Mouse (Mus musculus): Measurements from ENCODE around the gene Hc.
A peak's percentile ranks its signal among the peaks of the same experiment; 100 is the strongest.

Gene Hc

GRCm38 (mm10) chr2:35057243-35057642, 4.0 kb downstream of the Hc start:
- DNase-seq (ENCODE audit: low read depth), result peak; percentile 42

- peak; percentile 73 for DNase-seq (ENCODE audit: low read depth)
Measured at GRCm38 (mm10) chr2:35048851-35049250, 12.4 kb downstream of the Hc start.

- peak; percentile 71 for DNase-seq (ENCODE audit: low read depth)
Measured at GRCm38 (mm10) chr2:35044956-35045355, 16.3 kb downstream of the Hc start.

- DNase-seq (ENCODE audit: low read depth), result peak; percentile 21
Measured at GRCm38 (mm10) chr2:35038580-35039375, 22.5 kb downstream of the Hc start.

DNA sequence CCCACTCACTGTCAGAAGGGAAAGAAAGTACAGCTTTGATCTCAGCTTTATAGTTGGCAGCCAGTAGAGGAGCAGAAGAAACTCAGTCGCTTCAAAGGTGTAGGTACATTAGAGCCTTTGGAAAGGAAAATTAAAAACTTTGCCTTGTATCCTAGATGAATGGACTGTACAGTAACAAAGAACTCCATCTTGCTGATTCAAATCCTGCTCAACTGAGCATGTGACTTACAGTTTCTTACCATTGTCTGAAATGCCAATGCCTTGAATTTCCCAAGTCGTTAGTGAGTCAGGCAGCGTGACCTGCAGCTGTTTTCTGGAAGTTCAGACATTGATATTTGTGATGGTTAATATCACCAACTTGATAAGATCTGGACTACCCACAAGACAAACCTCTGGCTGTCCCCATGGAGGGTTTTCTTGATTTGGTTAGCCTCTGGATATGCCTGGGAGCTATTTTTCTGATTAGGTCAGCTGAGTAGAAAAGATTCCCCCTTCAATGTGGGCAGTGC, 36.5 kb downstream of the Hc start:
- DNase-seq (ENCODE audit: low read depth), result no peak

DNA sequence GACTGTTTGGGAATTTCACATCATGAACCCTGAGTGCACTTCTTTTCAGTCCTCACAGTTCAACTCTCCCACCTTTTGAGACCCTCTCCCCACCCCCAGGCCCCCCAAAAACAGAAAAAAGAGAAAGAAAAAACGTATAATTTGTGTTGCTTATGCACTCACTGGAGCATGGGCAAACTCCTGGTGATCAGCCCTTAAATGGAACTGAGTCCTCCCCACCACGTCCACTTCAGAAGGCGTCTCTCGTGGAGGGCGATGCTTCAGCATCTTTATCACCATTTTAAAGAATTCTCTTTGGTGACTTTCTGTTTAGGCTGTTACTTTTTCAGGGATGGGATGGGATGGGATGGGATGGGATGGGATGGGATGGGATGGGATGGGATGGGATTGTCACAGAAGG, 39.4 kb downstream of the Hc start:
- no peak for DNase-seq (ENCODE audit: low read depth)

DNA sequence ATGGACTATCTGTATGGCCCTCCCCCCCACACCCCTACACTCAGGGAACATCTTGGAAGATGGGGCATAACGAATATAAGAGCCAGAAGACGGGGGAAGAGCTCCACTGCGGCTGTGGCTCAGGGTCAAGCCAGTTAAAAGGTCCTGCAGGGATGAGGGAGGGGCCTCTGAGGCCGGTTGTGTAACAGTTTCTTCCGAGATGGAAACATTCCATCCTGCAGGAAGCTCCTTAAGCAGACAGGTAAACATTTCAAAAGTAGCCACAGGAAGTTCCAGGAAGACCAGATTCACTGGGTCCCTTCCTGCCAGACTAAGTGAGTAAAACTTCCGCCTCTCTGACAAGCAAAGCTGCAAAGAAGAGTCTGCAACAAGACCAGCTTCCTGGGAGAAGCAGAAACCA, 45.4 kb downstream of the Hc start:
- DNase-seq (ENCODE audit: low read depth), result peak; percentile 21

DNA sequence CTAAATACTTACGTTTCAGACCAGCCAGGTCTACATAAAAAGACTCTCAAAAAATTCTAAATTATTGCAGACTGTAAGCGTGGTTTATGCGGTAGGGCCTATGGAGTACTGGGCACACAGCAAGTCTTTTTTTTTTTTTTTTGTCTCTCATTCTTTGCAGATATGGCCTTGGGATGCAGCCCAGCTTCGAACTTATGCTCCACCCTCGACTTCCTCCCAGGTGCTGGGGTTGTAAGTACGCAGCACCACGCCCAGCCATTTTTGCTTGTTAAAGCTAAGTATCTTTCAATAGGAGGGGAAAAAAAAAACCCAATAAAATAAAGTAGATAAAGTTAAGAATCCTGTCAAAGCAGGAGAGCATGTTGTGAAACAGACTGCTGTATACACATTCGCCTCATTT, 49.6 kb downstream of the Hc start:
- DNase-seq (ENCODE audit: low read depth), result no peak

DNA sequence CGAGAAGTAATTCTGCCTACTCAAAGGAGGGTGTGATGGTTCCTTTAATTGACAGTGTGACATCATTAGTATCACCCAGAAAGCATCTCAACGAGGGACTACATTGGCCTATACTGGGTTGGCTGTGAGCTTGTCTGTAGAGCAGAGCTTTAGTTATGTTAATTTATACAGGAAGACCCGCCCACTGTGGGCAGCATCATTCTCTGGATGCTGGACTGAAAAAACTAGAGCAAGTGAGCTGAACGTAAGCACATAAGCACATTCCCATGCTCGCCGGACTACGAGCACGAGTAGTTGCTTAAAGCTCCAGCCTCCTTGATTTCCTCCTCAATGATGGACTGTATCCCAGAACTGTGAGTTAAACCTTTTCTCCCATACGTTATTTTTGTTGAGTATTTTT, 62.3 kb downstream of the Hc start:
- DNase-seq (ENCODE audit: low read depth), result no peak

DNA sequence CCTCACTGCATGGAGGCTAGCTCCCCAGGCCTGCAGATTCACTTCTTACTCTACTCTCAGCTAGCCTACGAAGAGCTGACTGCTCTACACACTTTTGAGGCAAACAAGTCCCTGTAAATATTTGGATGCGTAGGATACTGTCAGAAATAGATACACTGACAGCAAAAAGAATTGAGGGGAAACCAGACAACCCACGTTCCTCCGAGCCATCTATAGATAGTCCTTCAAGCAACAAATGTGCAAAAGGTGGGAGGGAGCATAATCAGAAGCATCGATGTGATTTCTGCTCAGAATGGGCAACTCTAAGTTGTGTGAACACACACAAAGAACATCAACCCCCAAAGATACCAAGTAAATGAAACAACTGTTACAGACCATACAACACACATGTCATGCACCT, 64.7 kb downstream of the Hc start:
- no peak for DNase-seq (ENCODE audit: low read depth)

DNA sequence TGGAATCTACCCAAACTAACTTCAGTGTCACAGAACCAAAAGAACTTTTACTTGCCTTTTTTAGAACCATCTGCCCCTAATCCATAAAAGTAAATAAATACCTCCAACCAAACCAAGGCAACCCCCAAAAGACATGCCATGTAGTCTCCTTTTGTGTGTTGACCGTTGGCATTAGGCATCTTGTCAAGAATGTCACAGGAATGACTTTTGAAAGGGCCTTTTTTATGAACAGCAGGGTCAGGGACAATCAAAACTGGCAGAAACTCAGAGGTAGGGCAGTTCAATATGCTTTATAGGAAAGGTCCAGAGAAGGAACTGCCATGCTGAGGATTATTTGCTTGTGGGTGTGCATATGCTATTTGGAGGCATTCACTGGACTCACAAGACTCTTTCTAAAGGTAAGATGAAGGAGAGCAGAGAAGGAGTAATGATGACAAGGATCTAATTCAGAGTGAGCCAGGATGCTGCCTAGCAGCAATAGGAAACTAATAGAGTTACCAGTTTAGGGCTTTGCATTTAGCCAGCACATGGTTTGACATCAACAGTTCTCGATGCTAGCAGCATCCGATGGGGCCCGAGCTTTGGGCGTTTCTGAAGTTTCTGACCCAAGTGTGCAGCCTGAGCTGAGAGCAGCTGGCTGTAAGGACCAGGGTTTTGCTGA, 67.4 kb downstream of the Hc start:
- DNase-seq (ENCODE audit: low read depth), result no peak

GRCm38 (mm10) chr2:34992729-34993695, 68.2 kb downstream of the Hc start:
- DNase-seq (ENCODE audit: low read depth), result no peak

GRCm38 (mm10) chr2:34991966-34992365, 69.3 kb downstream of the Hc start:
- no peak for DNase-seq (ENCODE audit: low read depth)

GRCm38 (mm10) chr2:34989749-34990148, 71.5 kb downstream of the Hc start:
- DNase-seq (ENCODE audit: low read depth), result no peak

DNA sequence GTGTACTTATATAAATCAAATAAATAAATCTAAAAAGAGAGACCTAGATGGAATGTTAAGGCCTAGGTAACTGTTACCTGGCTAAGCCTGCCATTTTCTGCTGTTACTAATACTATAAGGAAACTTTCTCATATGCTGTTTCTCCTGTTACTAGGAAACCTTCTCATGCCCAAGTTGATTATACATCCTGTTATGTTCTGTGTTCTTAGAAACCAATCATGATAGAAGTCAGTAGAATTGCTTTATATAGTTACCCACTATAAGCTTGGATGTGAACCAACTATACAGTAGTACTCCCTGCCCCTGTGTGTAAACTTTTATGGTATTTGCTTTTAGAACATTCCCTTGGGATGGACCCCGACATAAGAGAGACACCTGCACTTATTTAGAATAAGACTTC, 73.6 kb downstream of the Hc start:
- no peak for DNase-seq (ENCODE audit: low read depth)

DNA sequence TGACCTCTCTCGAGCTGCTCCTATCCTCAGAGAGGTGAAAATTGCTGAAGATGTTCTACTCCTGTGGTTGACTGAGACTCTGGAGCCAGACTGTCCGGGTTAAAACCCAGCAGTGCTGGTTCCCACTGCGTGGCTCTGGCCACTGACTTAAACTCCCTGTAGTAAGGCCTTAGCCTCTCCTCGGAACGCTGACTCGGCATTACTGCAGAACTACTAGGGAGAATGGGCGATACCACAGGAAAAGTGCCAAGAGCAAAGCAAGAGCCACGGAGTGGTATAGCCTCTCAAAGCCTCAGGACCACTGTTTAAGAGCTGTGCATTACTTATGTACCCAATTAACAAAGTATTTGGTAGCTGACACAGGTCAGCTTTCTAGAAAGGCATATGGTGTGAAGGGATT, 76.4 kb downstream of the Hc start:
- no peak for DNase-seq (ENCODE audit: low read depth)

DNA sequence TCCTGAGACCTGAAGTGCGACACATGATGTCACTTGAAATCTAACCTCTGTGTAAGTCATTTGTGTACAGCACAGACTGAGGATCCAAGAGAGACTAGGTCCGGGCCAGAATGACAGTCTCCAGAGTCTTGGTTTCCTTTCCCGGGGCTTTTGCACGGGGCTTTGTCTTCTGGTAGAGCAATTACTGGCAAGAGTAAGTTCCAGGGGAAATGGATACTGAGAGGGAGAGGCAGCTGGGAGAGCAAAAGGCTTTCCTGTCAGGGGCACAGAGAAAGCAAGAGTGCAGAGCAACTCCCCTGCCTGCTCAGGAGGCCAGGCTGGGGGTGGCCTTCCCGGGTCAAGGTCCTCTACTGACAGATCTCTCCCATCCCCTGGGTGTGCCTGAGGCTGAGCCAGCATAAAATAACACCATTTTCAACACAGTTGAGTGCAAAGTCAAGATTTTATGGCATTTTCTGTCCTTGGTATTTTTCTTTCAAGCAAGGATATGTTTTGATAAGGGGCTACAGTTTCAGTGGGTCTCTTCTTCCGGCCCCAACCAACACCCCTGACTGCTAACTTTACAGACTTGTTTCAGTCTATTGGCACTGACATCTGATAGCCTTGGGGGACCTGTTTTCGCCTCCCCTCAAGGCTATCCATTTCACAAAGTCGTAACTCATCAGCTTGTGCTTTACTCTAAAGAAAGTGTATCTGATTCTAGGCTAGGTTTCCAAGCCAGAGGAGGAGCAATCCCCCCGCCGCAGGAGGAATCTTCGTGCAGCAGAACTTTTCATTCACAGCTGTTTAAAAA, 78.1 kb downstream of the Hc start:
- DNase-seq (ENCODE audit: low read depth), result no peak

GRCm38 (mm10) chr2:34982096-34982724, 79.0 kb downstream of the Hc start:
- peak; percentile 40 for DNase-seq (ENCODE audit: low read depth)

GRCm38 (mm10) chr2:34979459-34980011, 81.7 kb downstream of the Hc start:
- DNase-seq (ENCODE audit: low read depth), result peak; percentile 73

- DNase-seq (ENCODE audit: low read depth), result peak; percentile 64
Measured at GRCm38 (mm10) chr2:34978226-34978625, 83.0 kb downstream of the Hc start.
